Mouse (Mus musculus) embryonic stem cell, embryonic (primary cell): ENCODE results near the gene Men1.

Experiments
- CTCF ChIA-PET, 4 experiments: fragments of 300-600 bp in 2 of 4; fragments of 350-600 bp in 2 of 4; sonication (Branson Sonifier 250); formaldehyde crosslinking; loops; one replicate each; lab custom pipeline; 2022; ENCODE audit warnings: inconsistent platforms in 2 of 4; lab: Charles Lee
- POLR2A ChIA-PET, 4 experiments: fragments of 300-600 bp in 2 of 4; fragments of 350-600 bp in 2 of 4; sonication (Branson Sonifier 250); formaldehyde crosslinking; loops; one replicate each; lab custom pipeline; 2022; ENCODE audit warnings: antibody characterized with exemption in 4 of 4, inconsistent platforms in 1 of 4; lab: Charles Lee

Gene Men1

GRCm38 (mm10) chr19:6334673-6335457, at the start of gene Men1:
Men1 (plus strand) TSS chr19:6334979.
- ChIA-PET POLR2A (interaction anchor here (0.5 to 27.3 kb wide), 82 partner anchors 8 to 1227 kb away, joined by 3 to 400 read pairs (median 4); partner anchors contain the start of genes Ehd1 (in 3 of the 4), Sf1 (in 3 of the 4), Cdc42bpg (in 2 of the 4) and Rasgrp2 (in 2 of the 4)), CTCF (interaction anchor here (0.5 to 2.2 kb wide), 37 partner anchors 9 to 548 kb away, joined by 3 to 13 read pairs (median 4); partner anchors contain the start of genes Sf1 (in 2 of the 4), Arl2 (in 1 of the 4), Batf2 (in 1 of the 4) and Cdc42bpg (in 1 of the 4))

GRCm38 (mm10) chr19:6285226-6285625, 49.6 kb upstream of the Men1 start:
- CTCF ChIA-PET: interaction anchor here in 1 of 4 experiments (4.5 kb wide), 1 partner anchor 8 kb away, joined by 37 read pairs; the partner anchor contains the start of gene Ehd1
- POLR2A ChIA-PET: interaction anchor here in 3 of 4 experiments (1.1 to 34.9 kb wide), 10 partner anchors 7 to 144 kb away, joined by 3 to 829 read pairs (median 6); partner anchors contain the start of genes Arl2 (in 1 of the 3), Cdc42bpg (in 1 of the 3), Ehd1 (in 1 of the 3) and Sf1 (in 1 of the 3)

GRCm38 (mm10) chr19:6285632-6286433, 48.9 kb upstream of the Men1 start:
- POLR2A ChIA-PET: interaction anchor here in 3 of 4 experiments (0.9 to 34.9 kb wide), 15 partner anchors 8 to 144 kb away, joined by 3 to 829 read pairs (median 4); partner anchors contain the start of genes Ehd1 (in 3 of the 3), Sf1 (in 2 of the 3) and Cdc42bpg (in 1 of the 3)
- CTCF ChIA-PET: interaction anchor here in 3 of 4 experiments (0.6 to 4.5 kb wide), 5 partner anchors 8 to 291 kb away, joined by 3 to 37 read pairs (median 3); partner anchors contain the start of gene Ehd1 (in 1 of the 3)

GRCm38 (mm10) chr19:6286434-6287401, 48.1 kb upstream of the Men1 start:
- ChIA-PET CTCF (interaction anchor here in 3 of 4 experiments (0.6 to 4.5 kb wide), 6 partner anchors 8 to 290 kb away, joined by 3 to 37 read pairs (median 3); partner anchors contain the start of gene Ehd1 (in 1 of the 3)), POLR2A (interaction anchor here (0.5 to 34.9 kb wide), 23 partner anchors 9 to 924 kb away, joined by 3 to 829 read pairs (median 4); partner anchors contain the start of genes Ehd1 (in 3 of the 4), Sf1 (in 2 of the 4), Cdc42bpg (in 1 of the 4) and Gpha2 (in 1 of the 4))

- ChIA-PET CTCF (interaction anchor here in 2 of 4 experiments (0.6 to 4.5 kb wide), 7 partner anchors 11 to 213 kb away, joined by 3 to 37 read pairs (median 3); partner anchors contain the start of genes Cdc42bpg (in 1 of the 2) and Ehd1 (in 1 of the 2)), POLR2A (interaction anchor here in 3 of 4 experiments (0.6 to 34.9 kb wide), 11 partner anchors 7 to 683 kb away, joined by 3 to 829 read pairs (median 6); partner anchors contain the start of genes Ehd1 (in 3 of the 3), Cdc42bpg (in 1 of the 3), Men1 (in 1 of the 3) and Sac3d1 (in 1 of the 3))
Measured at GRCm38 (mm10) chr19:6288236-6288894, 46.4 kb upstream of the Men1 start.

- ChIA-PET POLR2A (interaction anchor here in 3 of 4 experiments (0.7 to 34.9 kb wide), 10 partner anchors 6 to 448 kb away, joined by 3 to 829 read pairs (median 8); partner anchors contain the start of genes Ehd1 (in 2 of the 3) and Sf1 (in 1 of the 3)), CTCF (interaction anchor here in 3 of 4 experiments (0.9 to 2.9 kb wide), 8 partner anchors 10 to 50 kb away, joined by 3 to 17 read pairs (median 4); partner anchors contain the start of genes Cdc42bpg (in 1 of the 3) and Ehd1 (in 1 of the 3))
Measured at GRCm38 (mm10) chr19:6289696-6290238, 45.0 kb upstream of the Men1 start.

- ChIA-PET CTCF (interaction anchor here (0.7 to 2.9 kb wide), 16 partner anchors 8 to 41 kb away, joined by 3 to 17 read pairs (median 4); partner anchors contain the start of genes Cdc42bpg (in 2 of the 4) and Ehd1 (in 1 of the 4)), POLR2A (interaction anchor here (0.6 to 34.9 kb wide), 24 partner anchors 5 to 449 kb away, joined by 3 to 829 read pairs (median 5); partner anchors contain the start of genes Ehd1 (in 3 of the 4), Atg2a (in 2 of the 4), Cdc42bpg (in 2 of the 4) and Frmd8 (in 1 of the 4))
Measured at GRCm38 (mm10) chr19:6290720-6291116, 44.1 kb upstream of the Men1 start.

GRCm38 (mm10) chr19:6291117-6291781, 43.5 kb upstream of the Men1 start:
- ChIA-PET POLR2A (interaction anchor here (0.6 to 34.9 kb wide), 32 partner anchors 5 to 448 kb away, joined by 3 to 829 read pairs (median 5); partner anchors contain the start of genes Ehd1 (in 3 of the 4), Atg2a (in 2 of the 4), Cdc42bpg (in 2 of the 4) and Arl2 (in 1 of the 4)), CTCF (interaction anchor here (0.6 to 2.9 kb wide), 18 partner anchors 8 to 40 kb away, joined by 3 to 17 read pairs (median 4); partner anchors contain the start of genes Cdc42bpg (in 2 of the 4) and Ehd1 (in 1 of the 4))

- POLR2A ChIA-PET: interaction anchor here in 3 of 4 experiments (0.6 to 34.9 kb wide), 17 partner anchors 4 to 290 kb away, joined by 3 to 829 read pairs (median 6); partner anchors contain the start of genes Ehd1 (in 3 of the 3), Arl2 (in 1 of the 3), Sf1 (in 1 of the 3) and Snx15 (in 1 of the 3)
- CTCF ChIA-PET: interaction anchor here in 2 of 4 experiments (1.1 to 2.9 kb wide), 6 partner anchors 11 to 39 kb away, joined by 4 to 17 read pairs (median 8); partner anchors contain the start of gene Ehd1 (in 1 of the 2)
Measured at GRCm38 (mm10) chr19:6292262-6292661, 42.5 kb upstream of the Men1 start.

- ChIA-PET CTCF (interaction anchor here in 2 of 4 experiments (0.7 to 2.4 kb wide), 9 partner anchors 10 to 46 kb away, joined by 3 to 5 read pairs (median 4); partner anchors contain the start of genes Cdc42bpg (in 2 of the 2), Ehd1 (in 2 of the 2) and Map4k2 (in 1 of the 2)), POLR2A (interaction anchor here in 2 of 4 experiments (0.6 to 34.9 kb wide), 9 partner anchors 1 to 264 kb away, joined by 3 to 829 read pairs (median 6); partner anchors contain the start of genes Ehd1 (in 2 of the 2) and Sf1 (in 1 of the 2))
Measured at GRCm38 (mm10) chr19:6294301-6294700, 40.5 kb upstream of the Men1 start.

GRCm38 (mm10) chr19:6296551-6297210, 38.1 kb upstream of the Men1 start:
- CTCF ChIA-PET: interaction anchor here in 3 of 4 experiments (0.5 to 3.2 kb wide), 8 partner anchors 10 to 77 kb away, joined by 3 to 14 read pairs (median 6); partner anchors contain the start of genes Cdc42bpg (in 2 of the 3), Ehd1 (in 2 of the 3) and Men1 (in 1 of the 3)
- POLR2A ChIA-PET: interaction anchor here in 3 of 4 experiments (0.6 to 20.4 kb wide), 17 partner anchors 10 to 229 kb away, joined by 3 to 829 read pairs (median 4); partner anchors contain the start of genes Cdc42bpg (in 2 of the 3), Ehd1 (in 2 of the 3), Atg2a (in 1 of the 3) and Map4k2 (in 1 of the 3)

GRCm38 (mm10) chr19:6297641-6298040, 37.1 kb upstream of the Men1 start:
- ChIA-PET CTCF (interaction anchor here (0.6 to 3.2 kb wide), 14 partner anchors 9 to 78 kb away, joined by 3 to 14 read pairs (median 4); partner anchors contain the start of genes Cdc42bpg (in 3 of the 4), Ehd1 (in 3 of the 4) and Men1 (in 1 of the 4)), POLR2A (interaction anchor here in 3 of 4 experiments (0.6 to 20.4 kb wide), 26 partner anchors 9 to 342 kb away, joined by 3 to 829 read pairs (median 4); partner anchors contain the start of genes Ehd1 (in 2 of the 3), Atg2a (in 1 of the 3), Cdc42bpg (in 1 of the 3) and Map4k2 (in 1 of the 3))
